Mouse (Mus musculus) liver, adult 2 months (tissue): Measurements from ENCODE around the gene Prr12. TPM values are rescaled to one million over a fixed set of nuclear protein-coding genes. Genes with fewer than 3 reads are reported as not detected.

ENCODE experiments used
- DNase-seq: peaks from one replicate; pipeline ENCODE4 v3.0.0-alpha.2; 2011; ENCODE audit warnings: low read depth, low spot score; ENCODE audit errors: extremely low read depth
- H3K27ac ChIP-seq: fragments of 200-500 bp; replicated peaks from 2 replicates; pipeline ENCODE4 v1.5.1; 2012; ENCODE audit warnings: low read depth, mild to moderate bottlenecking, control low read depth, inconsistent platforms, low read length; ENCODE audit not compliant: insufficient read depth
- H3K27me3 ChIP-seq: fragments of 200-500 bp; 2 replicates; pipeline ENCODE4 v1.6.1; 2012; ENCODE audit warnings: mild to moderate bottlenecking, moderate library complexity, low read length, inconsistent platforms; ENCODE audit not compliant: control insufficient read depth, insufficient read depth
- H3K36me3 ChIP-seq: fragments of 200-500 bp; 2 replicates; pipeline ENCODE4 v1.6.1; 2012; ENCODE audit warnings: low read length, inconsistent platforms; ENCODE audit not compliant: control insufficient read depth, insufficient read depth
- H3K4me1 ChIP-seq: fragments of 200-500 bp; 2 replicates; pipeline ENCODE4 v1.6.1; 2011; ENCODE audit warnings: low read length; ENCODE audit not compliant: control insufficient read depth, insufficient read depth
- H3K4me3 ChIP-seq: fragments of 200-500 bp; 2 replicates; pipeline ENCODE4 v1.5.1; 2011; ENCODE audit warnings: low read depth, mild to moderate bottlenecking, control low read depth, low read length, moderate library complexity; ENCODE audit not compliant: insufficient read depth
- H3K79me2 ChIP-seq: fragments of 200-500 bp; 2 replicates; pipeline ENCODE4 v1.6.1; 2012; ENCODE audit warnings: inconsistent platforms, mild to moderate bottlenecking, low read length, moderate library complexity; ENCODE audit not compliant: control insufficient read depth, insufficient read depth
- H3K9ac ChIP-seq: fragments of 200-500 bp; 2 replicates; pipeline ENCODE4 v1.6.1; 2012; ENCODE audit warnings: low read depth, mild to moderate bottlenecking, control low read depth, inconsistent platforms, low read length
- CTCF ChIP-seq: fragments of 200-500 bp; IDR thresholded peaks from 2 replicates; pipeline ENCODE4 v1.5.1; 2011; ENCODE audit warnings: low read depth, low read length, control low read depth
- POLR2A ChIP-seq: fragments of 200-500 bp; IDR thresholded peaks from 2 replicates; pipeline ENCODE4 v1.6.1; 2011; ENCODE audit warnings: low read length, control low read depth; ENCODE audit not compliant: insufficient read depth; ENCODE audit errors: extremely low read depth
- WGBS: fragments of 180-500 bp; shearing (Covaris S2); methylation state at CpG from one replicate; pipeline ENCODE4 v1.1.7; 2018; 5-methylcytosine and 5-hydroxymethylcytosine counted together
- polyA plus RNA-seq: library from polyadenylated mRNA; depleted of rRNA; stranded (reverse); fragments of >200 nt; gene quantifications from 2 replicates; pipeline ENCODE4 v1.2.3, GENCODE M21; 2012
- total RNA-seq: library from RNA; depleted of rRNA; stranded (reverse); fragments of >200 nt; gene quantifications from 2 replicates; pipeline ENCODE4 v1.2.3, GENCODE M21; 2014

Prr12 gene
- total and polyA plus RNA-seq, 2 experiments, result 1.2 to 3.7 TPM

DNA sequence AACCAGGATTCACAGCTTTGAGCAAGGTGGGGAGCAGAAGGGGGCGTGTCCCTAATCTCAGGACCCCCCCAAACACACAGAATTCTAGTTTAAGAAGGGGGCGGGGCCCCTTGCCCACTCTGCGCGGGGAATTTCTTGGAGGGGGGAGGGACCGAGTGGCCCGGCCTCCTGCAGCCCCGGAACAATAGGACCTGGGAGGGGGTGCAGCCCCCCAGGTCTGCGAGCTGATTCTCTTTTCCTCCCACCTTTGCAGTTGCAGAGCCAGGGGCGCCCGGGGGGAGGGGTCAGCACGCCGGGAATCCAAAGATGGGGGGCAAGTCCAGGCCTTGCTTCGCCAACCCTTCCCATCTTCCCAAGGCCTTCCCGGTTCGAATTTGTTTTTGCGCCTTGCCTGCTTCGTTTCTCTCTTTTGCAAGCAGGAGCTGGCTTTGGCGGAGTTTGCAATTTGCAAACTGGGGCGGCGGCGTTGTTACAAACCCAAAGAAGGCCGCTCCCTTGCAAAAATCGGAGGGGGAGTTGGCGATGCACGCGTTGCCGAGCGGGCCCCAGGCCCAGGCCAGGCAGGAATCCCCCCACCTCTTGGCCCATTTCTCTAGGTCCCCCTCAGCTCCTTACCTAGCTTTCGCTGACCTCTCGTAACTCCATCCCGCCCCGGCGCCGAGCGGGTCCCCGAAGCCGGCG, 360 bp downstream of the Prr12 start:
- peak; percentile 37 for DNase-seq
- 0 out of 2 replicates have a peak, but pooled peaks cover 2% of the 10 kb centered on the region for H3K36me3 ChIP-seq
- 1% methylated on average over 38 of the region's 38 CpGs for WGBS
- peak overlapping the region; percentile 95 for H3K9ac ChIP-seq
- H3K27ac ChIP-seq, result peak overlapping the region; percentile 18; the same call in 1 of the 2 replicates
- H3K4me1 ChIP-seq, result peaks cover 10% of the 10 kb centered on the region
- peak overlapping the region; percentile 68 for H3K4me3 ChIP-seq
- peaks cover 11% of the 10 kb centered on the region; the same call in 1 of the 2 replicates for H3K79me2 ChIP-seq
- H3K27me3 ChIP-seq, result no peaks in the 10 kb centered on the region
- no peak for TF ChIP-seq POLR2A
- no peak for TF ChIP-seq CTCF

DNA sequence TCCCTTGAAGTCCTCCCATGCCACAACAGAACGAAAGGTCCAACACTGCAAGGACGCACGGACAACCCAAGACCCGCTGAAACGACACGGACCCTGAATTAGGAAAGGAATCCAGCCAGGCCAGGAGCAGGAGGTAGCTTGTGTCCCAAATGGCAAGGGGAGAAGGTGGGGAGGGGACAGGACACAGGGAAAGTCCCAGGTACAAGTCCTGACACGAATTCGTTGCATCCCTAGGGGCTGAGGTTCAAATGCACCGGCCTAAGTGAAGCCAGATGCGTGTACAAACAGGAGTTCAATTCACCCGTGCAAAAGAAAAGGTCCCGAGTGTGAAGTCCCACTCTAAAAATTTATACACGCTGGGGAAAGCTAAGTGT, 1.1 kb downstream of the Prr12 start:
- Histone ChIP-seq H3K4me3 (peak overlapping the region; percentile 68; the same call in 1 of the 2 replicates), H3K36me3 (0 out of 2 replicates have a peak, but pooled peaks cover 2% of the 10 kb centered on the region), H3K9ac (peak overlapping the region; percentile 95; the same call in 1 of the 2 replicates), H3K27me3 (no peaks in the 10 kb centered on the region), H3K79me2 (peaks cover 11% of the 10 kb centered on the region; the same call in 1 of the 2 replicates), H3K27ac (no peak overlapping the region), H3K4me1 (peaks cover 10% of the 10 kb centered on the region)
- 25% methylated on average over 13 of the region's 13 CpGs for WGBS
- TF ChIP-seq POLR2A (no peak), CTCF (no peak)
- no peak for DNase-seq

DNA sequence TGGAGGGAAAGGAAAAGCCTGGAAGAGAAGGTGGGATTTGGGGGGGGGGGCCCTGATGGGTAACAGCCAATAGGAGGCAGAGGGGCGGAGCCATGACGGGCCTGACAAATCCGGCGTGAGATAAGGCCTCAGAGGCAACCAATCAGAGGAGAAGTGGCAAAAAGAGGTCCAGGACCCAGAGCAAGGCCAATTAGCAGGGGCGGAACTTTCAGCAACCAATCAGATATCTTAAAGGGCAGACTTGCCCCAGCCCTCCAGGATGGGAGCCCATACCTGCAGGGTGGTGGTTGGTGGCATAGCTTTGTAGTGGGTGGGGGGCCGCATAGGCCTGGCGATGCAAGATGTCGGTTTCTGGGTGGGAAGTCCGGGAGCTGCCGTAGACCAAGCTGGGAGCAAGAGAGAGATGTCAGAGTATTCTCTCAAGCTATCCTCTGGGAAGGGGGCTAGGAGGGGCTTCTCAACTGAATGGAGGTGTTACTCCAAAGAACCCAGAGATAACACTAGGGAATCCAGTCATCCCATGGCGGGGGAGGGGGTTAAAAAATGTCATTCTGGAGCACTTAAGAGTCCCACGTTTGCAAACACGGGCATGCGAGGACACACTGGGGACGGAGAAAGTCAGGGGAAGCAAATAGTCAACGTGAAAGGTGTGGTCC, 1.6 kb downstream of the Prr12 start:
- DNase-seq, result peak; percentile 38
- no peaks in the 10 kb centered on the region for H3K27me3 ChIP-seq
- peaks cover 11% of the 10 kb centered on the region for H3K79me2 ChIP-seq
- no peak overlapping the region for H3K27ac ChIP-seq
- no peak overlapping the region for H3K9ac ChIP-seq
- peaks cover 10% of the 10 kb centered on the region for H3K4me1 ChIP-seq
- 0 out of 2 replicates have a peak, but pooled peaks cover 2% of the 10 kb centered on the region for H3K36me3 ChIP-seq
- H3K4me3 ChIP-seq, result no peak overlapping the region
- WGBS, result 51% methylated on average over 16 of the region's 16 CpGs
- TF ChIP-seq CTCF (no peak), POLR2A (no peak)

DNA sequence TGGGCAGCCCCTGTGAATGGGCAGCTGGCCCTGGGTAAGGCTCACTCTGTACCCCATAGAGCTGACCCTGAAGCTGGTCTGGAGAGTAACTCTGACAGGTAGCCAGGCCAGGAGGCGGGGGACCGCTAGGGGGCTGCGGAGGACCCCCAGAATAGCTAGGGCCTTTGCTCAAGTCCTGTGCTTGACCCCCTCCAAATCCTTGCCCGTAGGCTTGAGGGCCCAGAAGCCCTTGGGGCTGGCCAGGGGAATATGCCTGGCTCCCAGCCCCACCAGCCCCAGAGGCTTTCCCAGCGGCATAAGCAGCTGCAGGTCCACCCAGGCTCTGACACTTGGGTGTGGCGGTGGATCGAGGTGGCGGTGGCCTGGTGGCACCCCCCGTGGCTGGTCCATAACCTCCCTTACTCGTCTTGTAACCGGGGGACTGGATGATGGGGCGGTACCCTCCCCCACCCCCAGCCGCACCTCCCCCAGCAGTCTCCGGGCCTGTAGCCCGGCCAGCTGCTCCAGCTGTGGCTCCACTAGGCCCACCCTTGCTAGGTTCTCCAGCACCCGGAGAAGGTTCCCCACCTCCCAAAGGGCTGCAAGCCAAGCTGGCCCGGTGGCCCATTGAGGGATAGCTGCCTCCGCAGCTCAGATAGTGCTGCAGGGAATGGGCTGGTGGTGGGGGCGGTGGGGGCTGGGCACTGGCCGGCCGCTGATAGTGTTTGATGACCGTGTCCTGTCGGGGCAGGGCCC, 3.6 kb downstream of the Prr12 start:
- H3K27ac ChIP-seq, result no peak overlapping the region
- H3K4me3 ChIP-seq, result no peak overlapping the region
- peaks cover 11% of the 10 kb centered on the region for H3K79me2 ChIP-seq
- peaks cover 7% of the 10 kb centered on the region for H3K4me1 ChIP-seq
- 0 out of 2 replicates have a peak, but pooled peaks cover 2% of the 10 kb centered on the region for H3K36me3 ChIP-seq
- 94% methylated on average over 23 of the region's 23 CpGs for WGBS
- H3K27me3 ChIP-seq, result no peaks in the 10 kb centered on the region
- no peak overlapping the region for H3K9ac ChIP-seq
- TF ChIP-seq CTCF, result no peak
- no peak for TF ChIP-seq POLR2A
- DNase-seq, result no peak

DNA sequence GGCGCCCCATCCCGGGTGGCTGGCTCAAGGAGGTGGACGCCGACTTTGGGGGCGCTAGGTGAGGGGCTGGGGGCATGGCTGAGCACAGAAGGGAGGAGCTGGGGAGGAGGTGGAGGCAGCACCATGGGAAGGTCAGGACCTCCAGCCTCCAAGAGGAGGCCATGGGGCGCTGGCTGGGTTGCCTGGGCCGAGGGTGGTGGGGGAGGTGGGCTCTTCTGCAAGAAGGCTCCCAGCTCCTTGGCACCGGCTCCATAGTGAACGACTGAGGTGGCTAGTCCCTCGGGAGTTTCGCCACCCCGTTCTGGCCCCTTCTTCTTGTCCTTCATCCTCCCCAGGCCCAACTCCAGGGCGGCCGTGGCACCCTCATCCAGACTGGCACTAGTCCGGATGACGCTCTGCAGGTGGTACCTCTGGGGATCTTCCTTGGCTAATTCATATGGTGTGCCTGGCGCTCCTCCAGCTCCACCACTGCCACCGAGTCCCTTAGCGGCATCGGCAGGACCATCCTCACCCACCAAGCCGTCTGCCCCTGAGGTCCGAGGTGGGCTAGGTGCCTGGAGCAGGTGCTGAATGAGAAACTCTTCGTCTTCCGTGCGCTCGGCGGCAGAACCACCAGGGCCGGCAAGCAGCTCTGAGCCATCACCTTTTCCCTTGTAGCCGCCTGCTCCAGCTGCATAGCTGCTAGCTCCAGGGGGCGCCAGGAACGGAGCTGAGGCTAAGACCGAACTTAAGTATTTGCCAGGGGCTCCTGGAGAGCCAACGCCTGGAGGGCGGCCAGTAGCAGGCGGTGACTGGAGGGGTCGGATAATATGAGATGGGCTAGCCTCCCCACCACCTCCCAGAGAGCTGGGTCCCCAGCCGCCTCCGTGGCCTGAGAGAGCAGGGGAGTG, 4.4 kb downstream of the Prr12 start:
- H3K9ac ChIP-seq, result no peak overlapping the region
- H3K27me3 ChIP-seq, result no peaks in the 10 kb centered on the region
- H3K4me3 ChIP-seq, result no peak overlapping the region
- H3K79me2 ChIP-seq, result peaks cover 11% of the 10 kb centered on the region
- WGBS, result 95% methylated on average over 38 of the region's 38 CpGs
- H3K4me1 ChIP-seq, result peaks cover 7% of the 10 kb centered on the region
- no peak overlapping the region for H3K27ac ChIP-seq
- no peak for DNase-seq
- H3K36me3 ChIP-seq, result peaks cover 5% of the 10 kb centered on the region; the same call in 1 of the 2 replicates
- TF ChIP-seq CTCF (no peak), POLR2A (no peak)
